Mouse (Mus musculus): ENCODE measurements around the gene Mfsd13b. TPM values are rescaled to one million over a fixed set of nuclear protein-coding genes. Genes with fewer than 3 reads are reported as not detected.

Mfsd13b gene
- total RNA-seq, 1 experiment = not detected

- TF ChIP-seq CHD2 (IDR thresholded peaks at IDR 0.05; ENCODE audit: low read depth, low read length) = no peak
- TF ChIP-seq ZC3H11A (IDR thresholded peaks at IDR 0.05; ENCODE audit: borderline replicate concordance, low read depth, low read length) = no peak
- DNase-seq (ENCODE audit: low read depth, low spot score) = no peak
- Histone ChIP-seq H3K9me3 (ENCODE audit: control insufficient read depth, insufficient read depth, low read depth, low read length) (no peaks in the 10 kb centered on the region), H3K9ac (ENCODE audit: insufficient read depth, low read depth, low read length, poor library complexity, severe bottlenecking) (no peak overlapping the region), H3K4me1 (ENCODE audit: control insufficient read depth in 2 of 2, insufficient read depth in 2 of 2, low read length in 2 of 2, poor library complexity in 1 of 2) (peaks cover 0 to 9% of the 10 kb centered on the region in 2 experiments; a peak in 2 of 4 replicates), H3K27ac (ENCODE audit: insufficient read depth, low read depth, low read length, poor library complexity, severe bottlenecking) (no peak overlapping the region), H3K36me3 (ENCODE audit: control insufficient read depth, insufficient read depth, low read length, poor library complexity, severe bottlenecking) (peaks cover 79% of the 10 kb centered on the region), H3K4me3 (ENCODE audit: insufficient read depth in 1 of 2, low read depth in 1 of 2, low read length in 2 of 2, poor library complexity in 1 of 2, severe bottlenecking in 1 of 2) (no peak overlapping the region)
- in situ Hi-C loops (cut with MboI; ENCODE audit: low sequenced_read_pairs in 2 of 2, unreplicated experiment in 2 of 2) = no loop called here
Measured at GRCm38 (mm10) chr7:120936522-120936921, 45.8 kb upstream of the Mfsd13b start.

GRCm38 (mm10) chr7:120938206-120938605 lies 44.1 kb upstream of the Mfsd13b start:
- in situ Hi-C loops (cut with MboI; ENCODE audit: low sequenced_read_pairs in 2 of 2, unreplicated experiment in 2 of 2) = no loop called here
- Histone ChIP-seq H3K9me3 (ENCODE audit: control insufficient read depth, insufficient read depth, low read depth, low read length) (no peaks in the 10 kb centered on the region), H3K9ac (ENCODE audit: insufficient read depth, low read depth, low read length, poor library complexity, severe bottlenecking) (no peak overlapping the region), H3K36me3 (ENCODE audit: control insufficient read depth, insufficient read depth, low read length, poor library complexity, severe bottlenecking) (peaks cover 81% of the 10 kb centered on the region), H3K27ac (ENCODE audit: insufficient read depth, low read depth, low read length, poor library complexity, severe bottlenecking) (no peak overlapping the region), H3K4me3 (ENCODE audit: insufficient read depth in 1 of 2, low read depth in 1 of 2, low read length in 2 of 2, poor library complexity in 1 of 2, severe bottlenecking in 1 of 2) (no peak overlapping the region), H3K4me1 (ENCODE audit: control insufficient read depth in 2 of 2, insufficient read depth in 2 of 2, low read length in 2 of 2, poor library complexity in 1 of 2) (peaks cover 0 to 7% of the 10 kb centered on the region in 2 experiments; a peak in 1 of 4 replicates)
- no peak for TF ChIP-seq MAFK (IDR thresholded peaks at IDR 0.05; ENCODE audit: insufficient read depth, low read depth, low read length)
- TF ChIP-seq ZC3H11A (IDR thresholded peaks at IDR 0.05; ENCODE audit: borderline replicate concordance, low read depth, low read length) = no peak
- no peak for TF ChIP-seq ZNF384 (IDR thresholded peaks at IDR 0.05; ENCODE audit: low read depth, low read length)
- no peak for TF ChIP-seq HCFC1 (IDR thresholded peaks at IDR 0.05; ENCODE audit: borderline replicate concordance, insufficient read depth, low read length)
- TF ChIP-seq CHD2 (IDR thresholded peaks at IDR 0.05; ENCODE audit: low read depth, low read length) = no peak
- no peak for DNase-seq (ENCODE audit: low read depth, low spot score)

- no peaks in the 10 kb centered on the region for H3K9me3 ChIP-seq (ENCODE audit: control insufficient read depth, insufficient read depth, low read depth, low read length)
- peaks cover 0 to 3% of the 10 kb centered on the region in 2 experiments; a peak in 1 of 4 replicates for H3K4me1 ChIP-seq (ENCODE audit: control insufficient read depth in 2 of 2, insufficient read depth in 2 of 2, low read length in 2 of 2, poor library complexity in 1 of 2)
- TF ChIP-seq CHD2 (IDR thresholded peaks at IDR 0.05; ENCODE audit: low read depth, low read length) (no peak), MAFK (IDR thresholded peaks at IDR 0.05; ENCODE audit: insufficient read depth, low read depth, low read length) (no peak), ZNF384 (IDR thresholded peaks at IDR 0.05; ENCODE audit: low read depth, low read length) (no peak), HCFC1 (IDR thresholded peaks at IDR 0.05; ENCODE audit: borderline replicate concordance, insufficient read depth, low read length) (no peak), ZC3H11A (IDR thresholded peaks at IDR 0.05; ENCODE audit: borderline replicate concordance, low read depth, low read length) (no peak)
- H3K9ac ChIP-seq (ENCODE audit: insufficient read depth, low read depth, low read length, poor library complexity, severe bottlenecking) = no peak overlapping the region
- no peak for DNase-seq (ENCODE audit: low read depth, low spot score)
- in situ Hi-C loops (cut with MboI; ENCODE audit: low sequenced_read_pairs in 2 of 2, unreplicated experiment in 2 of 2) = no loop called here
- peaks cover 78% of the 10 kb centered on the region for H3K36me3 ChIP-seq (ENCODE audit: control insufficient read depth, insufficient read depth, low read length, poor library complexity, severe bottlenecking)
- H3K4me3 ChIP-seq (ENCODE audit: insufficient read depth in 1 of 2, low read depth in 1 of 2, low read length in 2 of 2, poor library complexity in 1 of 2, severe bottlenecking in 1 of 2) = no peak overlapping the region
- H3K27ac ChIP-seq (ENCODE audit: insufficient read depth, low read depth, low read length, poor library complexity, severe bottlenecking) = no peak overlapping the region
Measured at GRCm38 (mm10) chr7:120940343-120940742, 42.0 kb upstream of the Mfsd13b start.

GRCm38 (mm10) chr7:120941214-120941613 lies 41.1 kb upstream of the Mfsd13b start:
- H3K4me1 ChIP-seq (ENCODE audit: control insufficient read depth in 2 of 2, insufficient read depth in 2 of 2, low read length in 2 of 2, poor library complexity in 1 of 2) = peaks cover 0 to 3% of the 10 kb centered on the region in 2 experiments; a peak in 1 of 4 replicates
- H3K36me3 ChIP-seq (ENCODE audit: control insufficient read depth, insufficient read depth, low read length, poor library complexity, severe bottlenecking) = peaks cover 75% of the 10 kb centered on the region
- in situ Hi-C loops (cut with MboI; ENCODE audit: low sequenced_read_pairs in 2 of 2, unreplicated experiment in 2 of 2) = no loop called here

GRCm38 (mm10) chr7:120942506-120942905 lies 39.8 kb upstream of the Mfsd13b start:
- H3K4me3 ChIP-seq (ENCODE audit: insufficient read depth in 1 of 2, low read depth in 1 of 2, low read length in 2 of 2, poor library complexity in 1 of 2, severe bottlenecking in 1 of 2) = no peak overlapping the region
- no peak overlapping the region for H3K27ac ChIP-seq (ENCODE audit: insufficient read depth, low read depth, low read length, poor library complexity, severe bottlenecking)
- in situ Hi-C loops (cut with MboI; ENCODE audit: low sequenced_read_pairs in 2 of 2, unreplicated experiment in 2 of 2) = no loop called here
- H3K4me1 ChIP-seq (ENCODE audit: control insufficient read depth in 2 of 2, insufficient read depth in 2 of 2, low read length in 2 of 2, poor library complexity in 1 of 2) = peaks cover 0 to 3% of the 10 kb centered on the region in 2 experiments; a peak in 1 of 4 replicates
- peaks cover 67% of the 10 kb centered on the region for H3K36me3 ChIP-seq (ENCODE audit: control insufficient read depth, insufficient read depth, low read length, poor library complexity, severe bottlenecking)
- no peak for DNase-seq (ENCODE audit: low read depth, low spot score)
- TF ChIP-seq MAFK (IDR thresholded peaks at IDR 0.05; ENCODE audit: insufficient read depth, low read depth, low read length) = no peak
- TF ChIP-seq CHD2 (IDR thresholded peaks at IDR 0.05; ENCODE audit: low read depth, low read length) = no peak
- no peak for TF ChIP-seq ZC3H11A (IDR thresholded peaks at IDR 0.05; ENCODE audit: borderline replicate concordance, low read depth, low read length)
- TF ChIP-seq ZNF384 (IDR thresholded peaks at IDR 0.05; ENCODE audit: low read depth, low read length) = no peak
- TF ChIP-seq HCFC1 (IDR thresholded peaks at IDR 0.05; ENCODE audit: borderline replicate concordance, insufficient read depth, low read length) = no peak
- H3K9me3 ChIP-seq (ENCODE audit: control insufficient read depth, insufficient read depth, low read depth, low read length) = no peaks in the 10 kb centered on the region
- no peak overlapping the region for H3K9ac ChIP-seq (ENCODE audit: insufficient read depth, low read depth, low read length, poor library complexity, severe bottlenecking)

More at GRCm38 (mm10) chr7:120941214-120941613, 41.1 kb upstream of the Mfsd13b start:
- no peaks in the 10 kb centered on the region for H3K9me3 ChIP-seq (ENCODE audit: control insufficient read depth, insufficient read depth, low read depth, low read length)
- H3K27ac ChIP-seq (ENCODE audit: insufficient read depth, low read depth, low read length, poor library complexity, severe bottlenecking) = no peak overlapping the region
- TF ChIP-seq HCFC1 (IDR thresholded peaks at IDR 0.05; ENCODE audit: borderline replicate concordance, insufficient read depth, low read length) (no peak), ZC3H11A (IDR thresholded peaks at IDR 0.05; ENCODE audit: borderline replicate concordance, low read depth, low read length) (no peak), ZNF384 (IDR thresholded peaks at IDR 0.05; ENCODE audit: low read depth, low read length) (no peak), CHD2 (IDR thresholded peaks at IDR 0.05; ENCODE audit: low read depth, low read length) (no peak), MAFK (IDR thresholded peaks at IDR 0.05; ENCODE audit: insufficient read depth, low read depth, low read length) (no peak)
- H3K9ac ChIP-seq (ENCODE audit: insufficient read depth, low read depth, low read length, poor library complexity, severe bottlenecking) = no peak overlapping the region
- DNase-seq (ENCODE audit: low read depth, low spot score) = no peak
- H3K4me3 ChIP-seq (ENCODE audit: insufficient read depth in 1 of 2, low read depth in 1 of 2, low read length in 2 of 2, poor library complexity in 1 of 2, severe bottlenecking in 1 of 2) = no peak overlapping the region

All from ES-E14 (cell line).